Mouse (Mus musculus): ENCODE data around the gene Olfr1315-ps1. TPM values are rescaled to one million over a fixed set of nuclear protein-coding genes. Genes with fewer than 3 reads are reported as not detected.

Gene Olfr1315-ps1
- not detected in 2 replicates for polyA plus RNA-seq (2011; ENCODE audit: insufficient read depth, insufficient read length, low replicate concordance, missing spikeins)

- no peak for TF ChIP-seq POLR2A (IDR thresholded peaks at IDR 0.05; ENCODE audit: borderline replicate concordance, control insufficient read depth, low read depth, low read length)
- no peak for TF ChIP-seq CTCF (IDR thresholded peaks at IDR 0.05; ENCODE audit: control insufficient read depth, insufficient read depth, low read length)
- H3K4me1 ChIP-seq (ENCODE audit: control insufficient read depth, insufficient read depth, low read length), result no peaks in the 10 kb centered on the region
- WGBS, result 52% methylated on average over 1 of the region's 1 CpGs
- no peak within 1 kb of the TSS for H3K27ac ChIP-seq (ENCODE audit: control insufficient read depth, insufficient read depth, low read depth, low read length, poor library complexity)
- H3K4me3 ChIP-seq (replicated peaks; ENCODE audit: control insufficient read depth, low read depth, low read length), result no peak within 1 kb of the TSS
Measured at GRCm38 (mm10) chr2:112115340-112115739, at the start of gene Olfr1315-ps1. Gene Olfr1315-ps1 (minus strand): TSS chr2:112115440.

GRCm38 (mm10) chr2:112153898-112154297 is 38.7 kb upstream of the Olfr1315-ps1 start, which contains the start of gene Olfr1318:
Gene Olfr1318 (plus strand): TSS chr2:112154198.
- Histone ChIP-seq H3K4me1 (ENCODE audit: control insufficient read depth, insufficient read depth, low read length) (no peaks in the 10 kb centered on the region), H3K4me3 (replicated peaks; ENCODE audit: control insufficient read depth, low read depth, low read length) (no peak within 1 kb of the TSS), H3K27ac (ENCODE audit: control insufficient read depth, insufficient read depth, low read depth, low read length, poor library complexity) (no peak within 1 kb of the TSS)
- TF ChIP-seq CTCF (IDR thresholded peaks at IDR 0.05; ENCODE audit: control insufficient read depth, insufficient read depth, low read length), result no peak
- TF ChIP-seq POLR2A (IDR thresholded peaks at IDR 0.05; ENCODE audit: borderline replicate concordance, control insufficient read depth, low read depth, low read length), result no peak

- 60% methylated on average over 2 of the region's 2 CpGs for WGBS
- TF ChIP-seq CTCF (IDR thresholded peaks at IDR 0.05; ENCODE audit: control insufficient read depth, insufficient read depth, low read length) (no peak), POLR2A (IDR thresholded peaks at IDR 0.05; ENCODE audit: borderline replicate concordance, control insufficient read depth, low read depth, low read length) (no peak)
- Histone ChIP-seq H3K4me3 (replicated peaks; ENCODE audit: control insufficient read depth, low read depth, low read length) (no peak within 1 kb of the TSS), H3K4me1 (ENCODE audit: control insufficient read depth, insufficient read depth, low read length) (no peaks in the 10 kb centered on the region), H3K27ac (ENCODE audit: control insufficient read depth, insufficient read depth, low read depth, low read length, poor library complexity) (no peak within 1 kb of the TSS)
Measured at GRCm38 (mm10) chr2:112140029-112140428, 24.8 kb upstream of the Olfr1315-ps1 start, which contains the start of gene Olfr1317. Gene Olfr1317 (plus strand): TSS chr2:112140329.

- TF ChIP-seq CTCF (IDR thresholded peaks at IDR 0.05; ENCODE audit: control insufficient read depth, insufficient read depth, low read length) (no peak), POLR2A (IDR thresholded peaks at IDR 0.05; ENCODE audit: borderline replicate concordance, control insufficient read depth, low read depth, low read length) (no peak)
- H3K27ac ChIP-seq (ENCODE audit: control insufficient read depth, insufficient read depth, low read depth, low read length, poor library complexity), result no peak within 1 kb of the TSS
- WGBS, result 75% methylated on average over 2 of the region's 2 CpGs
- H3K4me3 ChIP-seq (replicated peaks; ENCODE audit: control insufficient read depth, low read depth, low read length), result no peak within 1 kb of the TSS
- no peaks in the 10 kb centered on the region for H3K4me1 ChIP-seq (ENCODE audit: control insufficient read depth, insufficient read depth, low read length)
Measured at GRCm38 (mm10) chr2:112134877-112135276, 19.6 kb upstream of the Olfr1315-ps1 start, which contains the start of gene Olfr1316. Gene Olfr1316 (minus strand): TSS chr2:112134977.

GRCm38 (mm10) chr2:112096681-112097080 is 18.6 kb downstream of the Olfr1315-ps1 start, which contains the start of gene Olfr1314:
Gene Olfr1314 (minus strand): TSS chr2:112096781.
- Histone ChIP-seq H3K4me3 (replicated peaks; ENCODE audit: control insufficient read depth, low read depth, low read length) (no peak within 1 kb of the TSS), H3K27ac (ENCODE audit: control insufficient read depth, insufficient read depth, low read depth, low read length, poor library complexity) (no peak within 1 kb of the TSS), H3K4me1 (ENCODE audit: control insufficient read depth, insufficient read depth, low read length) (no peaks in the 10 kb centered on the region)
- TF ChIP-seq POLR2A (IDR thresholded peaks at IDR 0.05; ENCODE audit: borderline replicate concordance, control insufficient read depth, low read depth, low read length) (no peak), CTCF (IDR thresholded peaks at IDR 0.05; ENCODE audit: control insufficient read depth, insufficient read depth, low read length) (no peak)

GRCm38 (mm10) chr2:112077743-112078142 is 37.5 kb downstream of the Olfr1315-ps1 start, which contains the start of gene Olfr1313:
Gene Olfr1313 (minus strand): TSS chr2:112077843.
- TF ChIP-seq POLR2A (IDR thresholded peaks at IDR 0.05; ENCODE audit: borderline replicate concordance, control insufficient read depth, low read depth, low read length) (no peak), CTCF (IDR thresholded peaks at IDR 0.05; ENCODE audit: control insufficient read depth, insufficient read depth, low read length) (no peak)
- Histone ChIP-seq H3K4me3 (replicated peaks; ENCODE audit: control insufficient read depth, low read depth, low read length) (no peak within 1 kb of the TSS), H3K4me1 (ENCODE audit: control insufficient read depth, insufficient read depth, low read length) (no peaks in the 10 kb centered on the region), H3K27ac (ENCODE audit: control insufficient read depth, insufficient read depth, low read depth, low read length, poor library complexity) (no peak within 1 kb of the TSS)

Other genes with a start within 250 kb of the Olfr1315-ps1 start
- not detected in 2 replicates for gene Olfr1305, start 238.3 kb downstream of the Olfr1315-ps1 start, polyA plus RNA-seq (2011; ENCODE audit: insufficient read depth, insufficient read length, low replicate concordance, missing spikeins)
- gene Olfr1306, start 199.2 kb downstream of the Olfr1315-ps1 start, polyA plus RNA-seq (2011; ENCODE audit: insufficient read depth, insufficient read length, low replicate concordance, missing spikeins), result not detected in 2 replicates
- 0.05 and 0.15 TPM in 2 replicates for gene Olfr1307, start 166.0 kb downstream of the Olfr1315-ps1 start, polyA plus RNA-seq (2011; ENCODE audit: insufficient read depth, insufficient read length, low replicate concordance, missing spikeins)
- gene Olfr1308, start 150.5 kb downstream of the Olfr1315-ps1 start, polyA plus RNA-seq (2011; ENCODE audit: insufficient read depth, insufficient read length, low replicate concordance, missing spikeins), result not detected in 2 replicates
- gene Olfr1309, start 125.2 kb downstream of the Olfr1315-ps1 start, polyA plus RNA-seq (2011; ENCODE audit: insufficient read depth, insufficient read length, low replicate concordance, missing spikeins), result 0.57 TPM in 1 of 2 replicates, not detected in the other
- gene Olfr1310, start 102.7 kb downstream of the Olfr1315-ps1 start, polyA plus RNA-seq (2011; ENCODE audit: insufficient read depth, insufficient read length, low replicate concordance, missing spikeins), result not detected in 2 replicates
- gene Olfr1311, start 91.0 kb downstream of the Olfr1315-ps1 start, polyA plus RNA-seq (2011; ENCODE audit: insufficient read depth, insufficient read length, low replicate concordance, missing spikeins), result not detected in 2 replicates
- 0.75 TPM in 1 of 2 replicates, not detected in the other for gene Olfr1312, start 65.2 kb downstream of the Olfr1315-ps1 start, polyA plus RNA-seq (2011; ENCODE audit: insufficient read depth, insufficient read length, low replicate concordance, missing spikeins)
- gene Olfr1313, start 37.6 kb downstream of the Olfr1315-ps1 start, polyA plus RNA-seq (2011; ENCODE audit: insufficient read depth, insufficient read length, low replicate concordance, missing spikeins), result 0.57 TPM in 1 of 2 replicates, not detected in the other
- not detected in 2 replicates for gene Olfr1314, start 18.7 kb downstream of the Olfr1315-ps1 start, polyA plus RNA-seq (2011; ENCODE audit: insufficient read depth, insufficient read length, low replicate concordance, missing spikeins)
- not detected in 2 replicates for gene Olfr1316, start 19.5 kb upstream of the Olfr1315-ps1 start, polyA plus RNA-seq (2011; ENCODE audit: insufficient read depth, insufficient read length, low replicate concordance, missing spikeins)
- gene Olfr1317, start 24.9 kb upstream of the Olfr1315-ps1 start, polyA plus RNA-seq (2011; ENCODE audit: insufficient read depth, insufficient read length, low replicate concordance, missing spikeins), result not detected in 2 replicates
- not detected in 2 replicates for gene Olfr1318, start 38.8 kb upstream of the Olfr1315-ps1 start, polyA plus RNA-seq (2011; ENCODE audit: insufficient read depth, insufficient read length, low replicate concordance, missing spikeins)
- gene Lpcat4, start 124.0 kb upstream of the Olfr1315-ps1 start, polyA plus RNA-seq (2011; ENCODE audit: insufficient read depth, insufficient read length, low replicate concordance, missing spikeins), result 26.1 and 28.3 TPM in 2 replicates
- not detected in 2 replicates for gene Nutm1, start 143.9 kb upstream of the Olfr1315-ps1 start, polyA plus RNA-seq (2011; ENCODE audit: insufficient read depth, insufficient read length, low replicate concordance, missing spikeins)
- 34.5 and 79.9 TPM in 2 replicates for gene Nop10, start 146.5 kb upstream of the Olfr1315-ps1 start, polyA plus RNA-seq (2011; ENCODE audit: insufficient read depth, insufficient read length, low replicate concordance, missing spikeins)
- 24.4 and 45.4 TPM in 2 replicates for gene Slc12a6, start 150.4 kb upstream of the Olfr1315-ps1 start, polyA plus RNA-seq (2011; ENCODE audit: insufficient read depth, insufficient read length, low replicate concordance, missing spikeins)
- 0.85 TPM in 1 of 2 replicates, not detected in the other for gene Gm21985, start 150.9 kb upstream of the Olfr1315-ps1 start, polyA plus RNA-seq (2011; ENCODE audit: insufficient read depth, insufficient read length, low replicate concordance, missing spikeins)

Measured in bone marrow, adult 2 months (tissue).